Mouse (Mus musculus): ENCODE measurements around the gene Banp. TPM values are rescaled to one million over a fixed set of nuclear protein-coding genes. Genes with fewer than 3 reads are reported as not detected.

Banp gene
- polyA plus RNA-seq, 1 experiment from 2014 or later, result 43.8 TPM

DNA sequence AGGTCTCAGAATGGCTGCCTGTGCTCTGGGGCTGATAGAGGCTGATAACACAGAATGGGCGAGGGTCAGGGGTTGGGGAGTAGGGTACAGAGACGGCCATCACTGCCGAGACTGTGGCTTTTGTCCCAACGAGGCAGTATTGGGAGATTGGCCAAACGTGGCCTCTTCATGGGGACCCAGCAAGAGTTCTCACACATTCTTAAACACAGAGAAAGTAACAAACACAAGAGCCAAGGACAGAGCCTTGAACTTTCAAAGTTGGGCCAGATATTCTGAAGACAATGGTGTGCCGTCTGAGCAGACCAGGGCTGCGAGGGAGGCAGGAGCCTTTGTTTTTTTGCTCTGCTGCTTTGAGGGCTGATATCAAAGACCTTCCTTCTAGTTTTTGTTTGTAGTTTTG lies 37.6 kb upstream of the Banp start:
- Histone ChIP-seq H3K4me2 (no peak overlapping the region), H3K27ac (ENCODE audit: low read depth) (no peak overlapping the region), H3K4me3 (ENCODE audit: low read depth, low read length) (no peak overlapping the region), H3K9ac (no peak overlapping the region), H3K27me3 (ENCODE audit: insufficient read depth, low read length) (no peaks in the 10 kb centered on the region), H3K4me1 (ENCODE audit: insufficient read depth) (no peaks in the 10 kb centered on the region), H3K36me3 (ENCODE audit: insufficient read depth) (no peaks in the 10 kb centered on the region), H3K9me3 (ENCODE audit: low read depth, low read length) (no peaks in the 10 kb centered on the region)
- 65% methylated on average over 7 of the region's 7 CpGs for WGBS
- ATAC-seq (ENCODE audit: insufficient read depth) (no peak), DNase-seq (no peak)
- TF ChIP-seq CTCF (IDR thresholded peaks at IDR 0.05; ENCODE audit: low read depth), result no peak

DNA sequence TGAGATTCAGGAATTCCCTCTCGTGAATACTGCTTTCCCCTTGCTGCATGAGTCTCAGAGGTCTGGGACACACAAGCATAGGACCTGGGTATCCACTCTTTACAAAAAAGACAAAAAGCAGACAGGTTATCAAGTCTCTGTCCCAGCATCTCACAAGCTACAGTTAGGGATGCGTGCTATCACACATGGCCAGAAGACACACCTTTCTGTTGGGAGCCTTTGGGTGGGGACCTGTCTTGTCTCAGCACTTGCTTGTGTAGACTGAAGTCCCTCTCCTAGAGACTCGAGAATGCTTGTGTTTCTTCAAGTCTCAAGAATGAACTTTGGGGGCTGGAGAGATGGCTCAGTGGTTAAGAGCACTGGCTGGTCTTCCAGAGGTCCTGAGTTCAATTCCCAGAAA lies 36.7 kb upstream of the Banp start:
- no peaks in the 10 kb centered on the region for H3K9me3 ChIP-seq (ENCODE audit: low read depth, low read length)
- no peaks in the 10 kb centered on the region for H3K27me3 ChIP-seq (ENCODE audit: insufficient read depth, low read length)
- H3K9ac ChIP-seq, result no peak overlapping the region
- no peaks in the 10 kb centered on the region for H3K36me3 ChIP-seq (ENCODE audit: insufficient read depth)
- no peak overlapping the region for H3K4me3 ChIP-seq (ENCODE audit: low read depth, low read length)
- H3K4me2 ChIP-seq, result no peak overlapping the region
- WGBS, result 60% methylated on average over 3 of the region's 3 CpGs
- no peaks in the 10 kb centered on the region for H3K4me1 ChIP-seq (ENCODE audit: insufficient read depth)
- DNase-seq (no peak), ATAC-seq (ENCODE audit: insufficient read depth) (no peak)
- TF ChIP-seq CTCF (IDR thresholded peaks at IDR 0.05; ENCODE audit: low read depth), result no peak
- H3K27ac ChIP-seq (ENCODE audit: low read depth), result no peak overlapping the region

DNA sequence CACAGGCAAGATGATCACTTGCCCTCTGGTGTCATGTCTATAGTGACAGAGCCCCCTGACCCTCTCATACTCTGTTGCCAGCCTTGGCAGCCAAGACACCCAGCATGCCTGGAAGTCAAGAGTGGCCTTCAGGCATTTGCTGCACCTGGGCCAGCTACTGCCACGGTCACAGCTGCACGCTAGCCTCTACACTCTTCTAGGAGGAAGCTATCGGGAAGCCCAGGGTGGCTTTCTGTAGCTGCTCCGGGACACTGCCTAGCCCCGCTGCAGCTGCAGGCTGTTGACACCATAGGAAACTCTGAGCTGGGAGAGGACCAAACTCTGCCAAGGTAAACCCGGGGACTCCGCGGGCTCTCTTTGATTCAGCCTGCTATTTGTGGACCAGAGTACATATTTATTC lies 36.2 kb upstream of the Banp start:
- Histone ChIP-seq H3K9ac (no peak overlapping the region), H3K4me3 (ENCODE audit: low read depth, low read length) (no peak overlapping the region), H3K36me3 (ENCODE audit: insufficient read depth) (no peaks in the 10 kb centered on the region), H3K27ac (ENCODE audit: low read depth) (no peak overlapping the region), H3K27me3 (ENCODE audit: insufficient read depth, low read length) (no peaks in the 10 kb centered on the region), H3K4me2 (no peak overlapping the region), H3K4me1 (ENCODE audit: insufficient read depth) (no peaks in the 10 kb centered on the region), H3K9me3 (ENCODE audit: low read depth, low read length) (no peaks in the 10 kb centered on the region)
- no peak for TF ChIP-seq CTCF (IDR thresholded peaks at IDR 0.05; ENCODE audit: low read depth)
- DNase-seq, result no peak
- WGBS, result 69% methylated on average over 8 of the region's 8 CpGs
- no peak for ATAC-seq (ENCODE audit: insufficient read depth)

DNA sequence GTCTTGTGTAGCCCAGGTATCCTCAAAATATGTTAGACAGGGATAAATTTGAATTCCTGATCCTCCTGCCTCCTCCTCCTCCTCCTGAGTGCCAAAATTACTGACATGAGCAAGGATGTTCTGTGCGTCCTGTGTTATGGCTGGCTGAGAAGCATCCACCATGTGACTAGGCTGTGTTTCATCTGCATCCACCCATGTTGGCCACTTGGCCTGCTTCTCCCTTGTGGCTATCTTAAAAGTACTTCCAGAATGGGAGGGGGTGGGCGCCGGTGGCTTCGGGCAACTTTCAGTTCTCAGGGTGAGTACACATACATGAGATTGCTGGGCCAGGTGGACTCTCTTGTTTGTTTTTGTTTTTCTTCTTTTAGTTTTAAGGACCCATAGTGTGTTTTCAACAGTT lies 30.4 kb upstream of the Banp start:
- TF ChIP-seq CTCF (IDR thresholded peaks at IDR 0.05; ENCODE audit: low read depth), result no peak
- Histone ChIP-seq H3K4me2 (no peak overlapping the region), H3K4me1 (ENCODE audit: insufficient read depth) (peaks cover 13% of the 10 kb centered on the region), H3K4me3 (ENCODE audit: low read depth, low read length) (no peak overlapping the region), H3K27ac (ENCODE audit: low read depth) (no peak overlapping the region), H3K9ac (no peak overlapping the region), H3K9me3 (ENCODE audit: low read depth, low read length) (no peaks in the 10 kb centered on the region), H3K27me3 (ENCODE audit: insufficient read depth, low read length) (no peaks in the 10 kb centered on the region), H3K36me3 (ENCODE audit: insufficient read depth) (no peaks in the 10 kb centered on the region)
- ATAC-seq (ENCODE audit: insufficient read depth), result no peak
- no peak for DNase-seq
- WGBS, result 32% methylated on average over 4 of the region's 4 CpGs

DNA sequence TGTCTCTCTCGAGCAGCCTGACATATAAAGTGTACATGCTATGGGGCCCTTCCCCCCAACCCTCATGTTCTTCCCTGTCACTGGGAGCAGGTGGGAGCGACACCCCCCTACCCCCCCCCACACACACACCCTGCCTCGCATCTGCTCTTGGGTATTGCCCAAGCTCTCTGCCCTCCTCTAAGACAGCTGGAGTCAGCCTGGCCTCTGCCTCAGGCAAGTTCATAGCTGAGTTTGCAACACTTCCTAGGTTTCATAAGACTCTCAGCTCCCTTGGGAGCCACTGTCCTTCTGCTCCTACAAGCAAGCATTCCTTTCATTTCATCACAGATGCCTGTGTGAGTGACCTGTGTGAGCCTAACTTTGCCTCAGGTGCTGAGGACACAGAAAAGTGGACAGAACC lies 29.8 kb upstream of the Banp start:
- Histone ChIP-seq H3K36me3 (ENCODE audit: insufficient read depth) (no peaks in the 10 kb centered on the region), H3K4me1 (ENCODE audit: insufficient read depth) (peaks cover 13% of the 10 kb centered on the region), H3K4me3 (ENCODE audit: low read depth, low read length) (no peak overlapping the region), H3K9ac (no peak overlapping the region), H3K9me3 (ENCODE audit: low read depth, low read length) (no peaks in the 10 kb centered on the region), H3K4me2 (no peak overlapping the region), H3K27ac (ENCODE audit: low read depth) (no peak overlapping the region), H3K27me3 (ENCODE audit: insufficient read depth, low read length) (no peaks in the 10 kb centered on the region)
- 26% methylated on average over 3 of the region's 3 CpGs for WGBS
- ATAC-seq (ENCODE audit: insufficient read depth), result no peak
- TF ChIP-seq CTCF (IDR thresholded peaks at IDR 0.05; ENCODE audit: low read depth), result no peak
- no peak for DNase-seq

DNA sequence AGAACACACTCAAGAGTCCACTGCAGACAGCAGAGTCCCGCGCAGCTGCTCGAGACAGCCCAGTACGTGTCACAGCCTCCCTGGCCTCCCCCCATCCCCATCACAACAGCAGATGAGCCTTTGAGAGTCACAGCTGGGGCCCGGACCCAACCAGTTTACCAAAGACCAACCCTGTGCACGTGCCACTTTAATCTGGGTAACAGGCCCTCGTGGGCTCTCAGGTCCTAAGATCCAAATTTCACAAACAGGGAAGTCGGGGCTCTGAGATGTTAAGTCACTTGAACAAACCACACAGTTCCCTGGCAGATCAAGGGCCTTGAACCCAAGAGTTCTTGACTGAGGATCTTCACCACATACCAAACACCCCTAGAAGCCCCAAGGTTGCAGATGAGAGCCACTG lies 28.0 kb upstream of the Banp start:
- peaks cover 13% of the 10 kb centered on the region for H3K4me1 ChIP-seq (ENCODE audit: insufficient read depth)
- WGBS, result 43% methylated on average over 8 of the region's 8 CpGs

DNA sequence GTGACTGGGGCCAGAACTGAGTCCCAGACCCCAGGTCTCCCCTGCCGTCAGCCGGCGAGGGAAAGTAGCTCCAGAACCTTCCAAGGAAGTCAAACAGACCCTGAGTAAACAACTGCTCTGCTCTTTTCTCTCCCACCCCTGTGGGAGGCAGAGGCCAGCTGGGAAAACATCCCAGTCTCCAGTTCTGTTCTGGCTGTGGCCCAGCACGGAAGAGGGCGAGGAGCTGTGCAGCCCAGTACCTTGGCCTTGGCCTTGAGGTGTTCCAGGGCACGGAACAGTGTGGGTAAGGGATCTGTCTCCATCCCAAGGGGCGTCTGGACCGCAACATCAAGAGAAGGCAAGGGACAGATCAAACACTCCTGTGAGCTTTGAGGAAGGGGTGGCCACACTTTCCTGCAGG lies 27.4 kb upstream of the Banp start:
- peak overlapping the region; percentile 75 for H3K27ac ChIP-seq (ENCODE audit: low read depth)
- peak; percentile 83 for DNase-seq
- H3K27me3 ChIP-seq (ENCODE audit: insufficient read depth, low read length), result no peaks in the 10 kb centered on the region
- H3K4me2 ChIP-seq, result no peak overlapping the region
- WGBS, result 8% methylated on average over 8 of the region's 8 CpGs
- TF ChIP-seq CTCF (IDR thresholded peaks at IDR 0.05; ENCODE audit: low read depth), result no peak
- H3K9me3 ChIP-seq (ENCODE audit: low read depth, low read length), result no peaks in the 10 kb centered on the region
- H3K4me1 ChIP-seq (ENCODE audit: insufficient read depth), result peaks cover 13% of the 10 kb centered on the region
- no peak overlapping the region for H3K9ac ChIP-seq
- no peak overlapping the region for H3K4me3 ChIP-seq (ENCODE audit: low read depth, low read length)
- ATAC-seq (ENCODE audit: insufficient read depth), result peak; percentile 62; the same call in 1 of the 2 replicates
- no peaks in the 10 kb centered on the region for H3K36me3 ChIP-seq (ENCODE audit: insufficient read depth)

More for the DNA sequence above, 28.0 kb upstream of the Banp start:
- Histone ChIP-seq H3K9me3 (ENCODE audit: low read depth, low read length) (no peaks in the 10 kb centered on the region), H3K27ac (ENCODE audit: low read depth) (peak overlapping the region; percentile 75), H3K9ac (no peak overlapping the region), H3K27me3 (ENCODE audit: insufficient read depth, low read length) (no peaks in the 10 kb centered on the region), H3K4me3 (ENCODE audit: low read depth, low read length) (no peak overlapping the region), H3K4me2 (no peak overlapping the region), H3K36me3 (ENCODE audit: insufficient read depth) (no peaks in the 10 kb centered on the region)
- ATAC-seq (ENCODE audit: insufficient read depth) (no peak), DNase-seq (peak; percentile 24)
- no peak for TF ChIP-seq CTCF (IDR thresholded peaks at IDR 0.05; ENCODE audit: low read depth)

DNA sequence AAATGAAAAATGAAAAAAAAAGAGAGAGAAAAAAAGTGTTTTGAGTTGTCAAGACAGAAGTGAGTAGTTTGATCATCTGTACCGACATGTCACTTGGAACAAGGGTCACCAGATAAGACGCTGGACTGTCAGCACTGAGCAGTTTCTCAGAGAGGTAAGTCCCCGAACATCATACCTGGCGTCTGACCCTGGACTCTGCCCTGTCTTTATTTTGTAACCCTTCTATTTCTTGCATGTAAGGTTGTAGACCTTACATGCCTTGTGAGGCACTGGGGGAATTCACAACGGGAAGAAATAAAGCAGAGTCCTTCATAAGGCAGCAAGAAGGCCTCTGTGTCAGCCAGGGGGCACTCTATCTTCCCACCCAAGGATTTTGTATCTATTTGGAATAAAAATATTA lies 24.9 kb upstream of the Banp start:
- DNase-seq (no peak), ATAC-seq (ENCODE audit: insufficient read depth) (no peak)
- Histone ChIP-seq H3K27ac (ENCODE audit: low read depth) (no peak overlapping the region), H3K9me3 (ENCODE audit: low read depth, low read length) (no peaks in the 10 kb centered on the region), H3K9ac (no peak overlapping the region), H3K4me1 (ENCODE audit: insufficient read depth) (peaks cover 13% of the 10 kb centered on the region), H3K4me3 (ENCODE audit: low read depth, low read length) (no peak overlapping the region), H3K36me3 (ENCODE audit: insufficient read depth) (no peaks in the 10 kb centered on the region), H3K27me3 (ENCODE audit: insufficient read depth, low read length) (no peaks in the 10 kb centered on the region), H3K4me2 (no peak overlapping the region)
- 75% methylated on average over 5 of the region's 5 CpGs for WGBS
- TF ChIP-seq CTCF (IDR thresholded peaks at IDR 0.05; ENCODE audit: low read depth), result no peak

Data from lung, embryonic 14.5 days (tissue).